Mouse (Mus musculus): ENCODE results near the gene Dok3. TPM values are rescaled to one million over a fixed set of nuclear protein-coding genes. Genes with fewer than 3 reads are reported as not detected.

The Dok3 gene
- polyA plus RNA-seq, 1 experiment from 2014 or later: 1.1 TPM

- Histone ChIP-seq H3K9me3 (replicated peaks; ENCODE audit: control insufficient read depth, low read length) (no peaks in the 10 kb centered on the region), H3K27me3 (ENCODE audit: control insufficient read depth, insufficient read depth, low read length) (peaks cover 31% of the 10 kb centered on the region), H3K27ac (ENCODE audit: low read depth, low read length) (no peak overlapping the region), H3K4me2 (no peak overlapping the region), H3K4me3 (ENCODE audit: low read depth, low read length) (no peak overlapping the region), H3K9ac (ENCODE audit: low read depth, low read length) (no peak overlapping the region), H3K4me1 (ENCODE audit: control insufficient read depth, insufficient read depth, low read length) (peaks cover 9% of the 10 kb centered on the region), H3K36me3 (ENCODE audit: control insufficient read depth, insufficient read depth, low read length) (peaks cover 17% of the 10 kb centered on the region)
- WGBS (ENCODE audit: insufficient replicate concordance): 55% methylated on average over 5 of the region's 5 CpGs
- no peak for ATAC-seq (replicated peaks; ENCODE audit: insufficient number of reproducible peaks, low FRiP score, low TSS enrichment)
These were observed 54.5 kb downstream of the Dok3 start for GRCm38 (mm10) chr13:55474621-55475069.

- Histone ChIP-seq H3K27ac (ENCODE audit: low read depth, low read length) (no peak overlapping the region), H3K9me3 (replicated peaks; ENCODE audit: control insufficient read depth, low read length) (no peaks in the 10 kb centered on the region), H3K4me1 (ENCODE audit: control insufficient read depth, insufficient read depth, low read length) (peaks cover 9% of the 10 kb centered on the region), H3K4me2 (no peak overlapping the region), H3K36me3 (ENCODE audit: control insufficient read depth, insufficient read depth, low read length) (peaks cover 17% of the 10 kb centered on the region), H3K9ac (ENCODE audit: low read depth, low read length) (no peak overlapping the region), H3K4me3 (ENCODE audit: low read depth, low read length) (no peak overlapping the region), H3K27me3 (ENCODE audit: control insufficient read depth, insufficient read depth, low read length) (peaks cover 38% of the 10 kb centered on the region)
- WGBS (ENCODE audit: insufficient replicate concordance): 74% methylated on average over 11 of the region's 11 CpGs
- no peak for ATAC-seq (replicated peaks; ENCODE audit: insufficient number of reproducible peaks, low FRiP score, low TSS enrichment)
These were observed 55.1 kb downstream of the Dok3 start for GRCm38 (mm10) chr13:55473961-55474360.

Small RNAs within 50 kb of the gene (microRNA-seq; reads per million reads assigned to microRNA genes)
- gene Mir6944 (ENCODE audit: borderline number of aligned reads) (22.4 reads per million, percentile 52 among the genes with 10 or more reads in this experiment), gene Mir6945 (ENCODE audit: borderline number of aligned reads) (7.3 reads per million, percentile 43 among the genes with 10 or more reads in this experiment)

Other genes starting within 250 kb of the Dok3 start
- 428 and 447 TPM in 2 replicates for gene Prelid1, start 208.8 kb downstream of the Dok3 start, polyA plus RNA-seq (2014; fragmentation: Nextera tagmentation; extraction: Ambion mirVana)
- gene Rab24, start 207.3 kb downstream of the Dok3 start, polyA plus RNA-seq (2014; fragmentation: Nextera tagmentation; extraction: Ambion mirVana): 56.3 and 64.3 TPM in 2 replicates
- gene Mxd3, start 199.5 kb downstream of the Dok3 start, polyA plus RNA-seq (2014; fragmentation: Nextera tagmentation; extraction: Ambion mirVana): 17.6 and 18.0 TPM in 2 replicates
- gene Lman2, start 166.5 kb downstream of the Dok3 start, polyA plus RNA-seq (2014; fragmentation: Nextera tagmentation; extraction: Ambion mirVana): 72.5 and 90.8 TPM in 2 replicates
- 0.15 and 0.31 TPM in 2 replicates for gene Rgs14, start 159.6 kb downstream of the Dok3 start, polyA plus RNA-seq (2014; fragmentation: Nextera tagmentation; extraction: Ambion mirVana)
- gene Slc34a1, start 131.1 kb downstream of the Dok3 start, polyA plus RNA-seq (2014; fragmentation: Nextera tagmentation; extraction: Ambion mirVana): not detected in 2 replicates
- gene Pfn3, start 114.1 kb downstream of the Dok3 start, polyA plus RNA-seq (2014; fragmentation: Nextera tagmentation; extraction: Ambion mirVana): not detected in 2 replicates
- gene F12, start 102.5 kb downstream of the Dok3 start, polyA plus RNA-seq (2014; fragmentation: Nextera tagmentation; extraction: Ambion mirVana): 0.42 and 1.5 TPM in 2 replicates
- gene Grk6, start 84.2 kb downstream of the Dok3 start, polyA plus RNA-seq (2014; fragmentation: Nextera tagmentation; extraction: Ambion mirVana): 24.3 and 26.9 TPM in 2 replicates
- 0.21 and 0.34 TPM in 2 replicates for gene Prr7, start 65.0 kb downstream of the Dok3 start, polyA plus RNA-seq (2014; fragmentation: Nextera tagmentation; extraction: Ambion mirVana)
- 64.1 and 83.0 TPM in 2 replicates for gene Dbn1, start 41.2 kb downstream of the Dok3 start, polyA plus RNA-seq (2014; fragmentation: Nextera tagmentation; extraction: Ambion mirVana)
- gene Pdlim7, start 15.6 kb downstream of the Dok3 start, polyA plus RNA-seq (2014; fragmentation: Nextera tagmentation; extraction: Ambion mirVana): 439 and 451 TPM in 2 replicates
- gene Ddx41, start 7.4 kb upstream of the Dok3 start, polyA plus RNA-seq (2014; fragmentation: Nextera tagmentation; extraction: Ambion mirVana): 36.5 and 39.9 TPM in 2 replicates
- gene Fam193b, start 41.8 kb upstream of the Dok3 start, polyA plus RNA-seq (2014; fragmentation: Nextera tagmentation; extraction: Ambion mirVana): 19.1 and 21.9 TPM in 2 replicates
- gene Tmed9, start 44.4 kb upstream of the Dok3 start, polyA plus RNA-seq (2014; fragmentation: Nextera tagmentation; extraction: Ambion mirVana): 58.5 and 63.3 TPM in 2 replicates
- 15.8 and 18.8 TPM in 2 replicates for gene B4galt7, start 70.6 kb upstream of the Dok3 start, polyA plus RNA-seq (2014; fragmentation: Nextera tagmentation; extraction: Ambion mirVana)
- gene Caml, start 93.7 kb upstream of the Dok3 start, polyA plus RNA-seq (2014; fragmentation: Nextera tagmentation; extraction: Ambion mirVana): 36.4 and 38.4 TPM in 2 replicates
- gene Ddx46, start 105.7 kb upstream of the Dok3 start, polyA plus RNA-seq (2014; fragmentation: Nextera tagmentation; extraction: Ambion mirVana): 32.4 and 34.2 TPM in 2 replicates
- 63.0 and 77.0 TPM in 2 replicates for gene B230219D22Rik, start 163.8 kb upstream of the Dok3 start, polyA plus RNA-seq (2014; fragmentation: Nextera tagmentation; extraction: Ambion mirVana)
- gene Txndc15, start 185.4 kb upstream of the Dok3 start, polyA plus RNA-seq (2014; fragmentation: Nextera tagmentation; extraction: Ambion mirVana): 61.1 and 69.5 TPM in 2 replicates
- 59.1 and 64.6 TPM in 2 replicates for gene Pcbd2, start 198.1 kb upstream of the Dok3 start, polyA plus RNA-seq (2014; fragmentation: Nextera tagmentation; extraction: Ambion mirVana)